Mouse (Mus musculus) limb, embryonic 15.5 days (tissue): Measurements from ENCODE around the gene Aldh1l2. TPM values are rescaled to one million over a fixed set of nuclear protein-coding genes. Genes with fewer than 3 reads are reported as not detected.

ENCODE experiments used
- polyA plus RNA-seq: library from polyadenylated mRNA; unstranded; fragments of >200 nt; fragmentation: Nextera tagmentation; extraction: Ambion mirVana; gene quantifications from 2 replicates; pipeline ENCODE4 v1.2.1, GENCODE M21; 2015

Aldh1l2 gene
- polyA plus RNA-seq, 1 experiment from 2014 or later, result 5.2 TPM

Other genes starting within 250 kb of the Aldh1l2 start
- gene Slc41a2, start 196.3 kb downstream of the Aldh1l2 start, polyA plus RNA-seq, result 1.7 and 2.2 TPM in 2 replicates
- 0.51 and 0.54 TPM in 2 replicates for gene D10Wsu102e, start 173.9 kb downstream of the Aldh1l2 start, polyA plus RNA-seq
- gene Washc4, start 9.6 kb upstream of the Aldh1l2 start, polyA plus RNA-seq, result 41.1 and 41.2 TPM in 2 replicates
- 55.8 and 58.6 TPM in 2 replicates for gene Appl2, start 114.6 kb upstream of the Aldh1l2 start, polyA plus RNA-seq
- 26.0 and 28.0 TPM in 2 replicates for gene 1500009L16Rik, start 188.7 kb upstream of the Aldh1l2 start, polyA plus RNA-seq